Mouse (Mus musculus): Measurements from ENCODE around the gene Amz1. TPM values are rescaled to one million over a fixed set of nuclear protein-coding genes. Genes with fewer than 3 reads are reported as not detected.

Amz1 gene
- polyA plus RNA-seq, 1 experiment from 2014 or later, result 1.4 TPM

DNA sequence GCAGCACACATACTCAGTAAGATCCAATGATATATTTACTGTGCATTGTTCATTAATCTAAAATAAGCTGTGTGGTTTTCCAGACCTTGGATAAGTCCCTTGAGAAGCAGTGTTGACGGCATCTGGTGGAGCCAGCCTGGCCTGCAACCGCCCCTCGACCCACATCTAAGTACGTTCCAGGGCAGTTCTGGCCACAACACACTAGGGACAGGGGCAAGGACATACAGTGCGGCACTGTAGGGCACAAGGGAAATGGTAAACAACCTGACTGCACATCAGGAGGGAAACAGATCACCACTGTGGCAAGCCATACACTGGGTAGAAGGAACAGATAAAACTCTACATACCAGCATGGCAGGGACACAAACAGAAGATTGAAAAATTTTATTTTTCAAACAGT lies 77.9 kb downstream of the Amz1 start:
- no peak overlapping the region for H3K4me2 ChIP-seq
- 46% methylated on average over 5 of the region's 5 CpGs for WGBS (ENCODE audit: insufficient replicate concordance)
- H3K9me3 ChIP-seq (replicated peaks), result no peaks in the 10 kb centered on the region
- H3K27me3 ChIP-seq, result no peaks in the 10 kb centered on the region
- no peak for ATAC-seq (ENCODE audit: insufficient read depth)
- H3K4me1 ChIP-seq (replicated peaks), result peaks cover 49% of the 10 kb centered on the region
- H3K4me3 ChIP-seq (replicated peaks), result no peak overlapping the region
- H3K27ac ChIP-seq (replicated peaks), result no peak overlapping the region
- H3K9ac ChIP-seq, result no peak overlapping the region
- H3K36me3 ChIP-seq (replicated peaks), result no peaks in the 10 kb centered on the region

DNA sequence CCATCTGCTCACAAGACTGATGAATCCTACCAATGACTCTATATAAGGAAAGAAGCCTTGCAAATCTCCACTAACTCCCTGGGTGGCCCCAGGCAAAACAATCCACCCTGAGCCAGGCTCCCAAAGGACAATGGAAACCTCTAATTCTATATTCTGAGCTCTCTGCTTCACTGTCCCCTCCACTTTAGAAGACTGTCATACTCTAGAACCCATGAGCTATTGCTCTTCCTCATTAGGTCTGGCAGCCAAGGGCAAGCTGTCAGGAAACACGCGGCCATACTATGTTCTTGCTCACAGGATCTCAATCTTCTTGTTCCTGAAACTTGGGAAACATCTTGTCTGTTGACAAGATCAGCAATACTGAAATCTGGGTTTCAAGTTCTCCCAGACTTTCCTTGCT lies 82.3 kb downstream of the Amz1 start:
- Histone ChIP-seq H3K27ac (replicated peaks) (no peak overlapping the region), H3K9me3 (replicated peaks) (no peaks in the 10 kb centered on the region), H3K36me3 (replicated peaks) (no peaks in the 10 kb centered on the region; the same call in 1 of the 2 replicates), H3K27me3 (no peaks in the 10 kb centered on the region), H3K4me1 (replicated peaks) (peaks cover 49% of the 10 kb centered on the region), H3K4me2 (no peak overlapping the region), H3K9ac (no peak overlapping the region), H3K4me3 (replicated peaks) (no peak overlapping the region)
- no peak for ATAC-seq (ENCODE audit: insufficient read depth)
- WGBS (ENCODE audit: insufficient replicate concordance), result 64% methylated on average over 2 of the region's 2 CpGs

DNA sequence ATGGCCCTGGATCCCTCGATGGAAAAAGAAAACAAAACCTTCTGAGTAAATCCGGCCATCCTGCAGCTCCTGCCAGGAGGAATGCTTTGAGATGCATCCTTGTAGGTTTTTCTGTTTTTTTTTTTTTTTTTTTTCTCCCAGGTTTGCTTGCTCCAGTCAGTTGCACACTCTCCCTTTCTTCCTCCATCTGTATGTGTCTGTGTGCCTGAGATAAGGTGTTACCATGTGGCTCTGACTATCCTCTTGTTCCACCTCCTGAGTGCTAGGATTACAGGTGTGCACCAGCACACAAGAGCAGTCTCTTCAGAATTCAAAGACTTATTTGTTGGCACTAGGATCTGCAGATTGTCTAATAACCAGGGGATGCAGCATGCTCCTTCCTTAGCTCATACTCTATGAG lies 83.0 kb downstream of the Amz1 start:
- peak; percentile 68 for ATAC-seq (ENCODE audit: insufficient read depth)
- no peak overlapping the region for H3K4me2 ChIP-seq
- no peak overlapping the region for H3K9ac ChIP-seq
- H3K4me1 ChIP-seq (replicated peaks), result peaks cover 50% of the 10 kb centered on the region
- no peaks in the 10 kb centered on the region; the same call in 1 of the 2 replicates for H3K36me3 ChIP-seq (replicated peaks)
- no peak overlapping the region for H3K27ac ChIP-seq (replicated peaks)
- H3K9me3 ChIP-seq (replicated peaks), result no peaks in the 10 kb centered on the region
- H3K27me3 ChIP-seq, result no peaks in the 10 kb centered on the region
- WGBS (ENCODE audit: insufficient replicate concordance), result 44% methylated on average over 2 of the region's 2 CpGs
- H3K4me3 ChIP-seq (replicated peaks), result no peak overlapping the region

Other genes with a start within 250 kb of the Amz1 start
- 8.9 and 10.4 TPM in 2 replicates for gene Chst12, start 218.6 kb upstream of the Amz1 start, polyA plus RNA-seq (2015; fragmentation: Nextera tagmentation; extraction: Ambion mirVana)
- gene Grifin, start 159.1 kb upstream of the Amz1 start, polyA plus RNA-seq (2015; fragmentation: Nextera tagmentation; extraction: Ambion mirVana), result 1.4 and 1.9 TPM in 2 replicates
- 11.0 and 12.9 TPM in 2 replicates for gene Lfng, start 116.8 kb upstream of the Amz1 start, polyA plus RNA-seq (2015; fragmentation: Nextera tagmentation; extraction: Ambion mirVana)
- 6.7 and 7.6 TPM in 2 replicates for gene Ttyh3, start 75.1 kb upstream of the Amz1 start, polyA plus RNA-seq (2015; fragmentation: Nextera tagmentation; extraction: Ambion mirVana)
- gene Iqce, start 21.7 kb upstream of the Amz1 start, polyA plus RNA-seq (2015; fragmentation: Nextera tagmentation; extraction: Ambion mirVana), result 4.1 and 4.2 TPM in 2 replicates
- 7.2 and 7.5 TPM in 2 replicates for gene Brat1, start 19.1 kb upstream of the Amz1 start, polyA plus RNA-seq (2015; fragmentation: Nextera tagmentation; extraction: Ambion mirVana)
- 14.1 and 18.9 TPM in 2 replicates for gene Gna12, start 106.3 kb downstream of the Amz1 start, polyA plus RNA-seq (2015; fragmentation: Nextera tagmentation; extraction: Ambion mirVana)